Mouse (Mus musculus) CH12F3 (cell line): Measurements from ENCODE around the gene Ttc29.

Source experiments
- in situ Hi-C: fragments of 300-500 bp; cut with MboI; formaldehyde crosslinking; loops from 2 replicates; pipeline ENCODE4 v1.14.3; 2020; ENCODE audit warnings: low sequenced_read_pairs

Ttc29 gene

DNA sequence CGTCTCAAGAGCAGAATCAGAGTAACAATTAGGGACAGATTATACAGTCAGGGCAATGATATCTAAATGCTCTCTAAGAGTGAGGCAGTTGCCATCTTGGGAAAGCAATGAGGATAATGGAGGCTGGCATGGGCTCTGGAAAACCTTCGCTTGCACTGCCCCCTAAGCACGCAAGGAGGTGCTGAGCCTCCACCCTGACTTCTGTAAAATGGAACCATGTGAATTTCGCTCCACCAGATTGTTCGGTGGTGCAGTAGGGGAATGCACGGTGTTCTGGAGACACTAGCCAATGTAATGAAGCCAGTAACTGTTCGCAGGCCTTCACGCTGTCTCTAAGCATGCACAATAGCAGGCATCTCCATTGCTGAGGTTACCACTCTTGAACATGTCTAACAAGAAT lies 63.0 kb downstream of the Ttc29 start:
- in situ Hi-C loops = no loop called here

DNA sequence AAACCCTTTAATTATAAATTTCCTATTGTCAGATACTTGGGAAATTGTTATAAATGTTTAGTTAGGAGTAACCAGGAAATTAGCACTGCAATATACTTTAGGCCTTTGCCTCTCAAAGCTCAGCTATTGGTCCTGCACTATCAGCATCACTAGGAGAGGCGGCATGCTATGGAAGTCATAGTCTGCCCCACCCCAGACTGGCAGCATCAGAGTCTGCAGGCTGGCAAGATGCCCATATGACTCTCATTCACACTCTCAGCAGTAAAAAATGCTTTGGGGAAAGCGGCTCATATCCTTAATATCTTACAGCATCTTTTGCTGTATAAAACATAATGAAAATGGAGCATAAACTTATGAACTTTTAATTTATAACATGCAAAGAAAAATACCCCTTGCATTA lies 64.3 kb downstream of the Ttc29 start:
- in situ Hi-C loops = no loop called here

DNA sequence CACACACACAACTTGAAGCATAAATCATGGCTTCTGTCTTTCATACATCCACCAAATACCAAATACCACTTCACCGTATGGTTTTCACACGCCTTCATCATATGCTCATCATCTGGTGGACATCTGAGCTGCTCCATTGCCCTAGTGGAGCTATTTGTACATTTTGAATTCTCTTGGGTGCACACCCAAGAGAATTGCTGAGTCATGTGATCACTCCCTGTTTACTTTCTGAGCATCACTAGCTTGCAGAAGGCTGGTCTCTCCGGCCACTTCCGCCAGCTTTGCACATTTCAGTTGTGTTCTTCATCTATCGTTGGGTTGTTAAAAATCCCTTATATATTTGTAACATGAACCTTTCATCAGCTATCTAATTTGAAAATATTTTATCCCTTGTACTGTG lies 65.5 kb downstream of the Ttc29 start:
- in situ Hi-C loops = no loop called here

DNA sequence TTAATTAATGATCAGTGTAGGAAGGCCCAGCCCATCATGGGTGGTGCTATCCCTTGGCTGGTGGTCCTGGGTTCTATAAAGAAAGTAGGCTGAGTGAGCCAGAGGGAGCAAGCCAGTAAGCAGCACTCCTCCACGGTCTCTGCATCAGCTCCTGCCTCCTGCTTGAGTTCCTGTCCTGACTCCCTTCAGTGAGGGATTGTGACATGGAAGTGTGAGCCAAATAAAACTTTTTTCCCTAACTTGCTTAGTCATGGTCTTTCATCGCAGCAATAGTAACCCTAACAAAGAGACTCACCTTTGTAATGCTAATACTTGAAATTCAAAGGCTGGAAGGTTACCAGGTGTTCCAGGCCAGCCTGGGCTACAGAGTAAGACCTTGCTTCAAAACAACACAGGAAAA lies 71.7 kb downstream of the Ttc29 start:
- in situ Hi-C loops = no loop called here

DNA sequence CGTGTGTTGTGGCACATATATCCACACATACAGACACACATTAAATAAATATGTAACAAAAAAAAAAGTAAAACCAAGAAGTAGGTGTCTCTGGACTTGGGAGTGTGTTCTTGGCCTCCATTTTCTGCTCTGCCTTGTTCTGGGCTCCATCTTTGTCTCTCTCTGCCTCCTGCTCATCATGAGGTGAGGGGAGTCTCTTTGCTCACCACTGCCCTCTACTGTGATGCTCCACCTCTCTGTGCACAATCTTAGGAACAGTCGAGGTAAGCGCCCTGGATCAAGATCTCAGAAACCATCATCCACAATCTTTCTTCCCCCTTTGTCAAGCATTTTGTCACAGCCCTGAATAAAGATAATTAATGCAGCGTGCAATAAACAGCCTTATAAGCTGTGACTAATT lies 72.3 kb downstream of the Ttc29 start:
- in situ Hi-C loops = no loop called here

DNA sequence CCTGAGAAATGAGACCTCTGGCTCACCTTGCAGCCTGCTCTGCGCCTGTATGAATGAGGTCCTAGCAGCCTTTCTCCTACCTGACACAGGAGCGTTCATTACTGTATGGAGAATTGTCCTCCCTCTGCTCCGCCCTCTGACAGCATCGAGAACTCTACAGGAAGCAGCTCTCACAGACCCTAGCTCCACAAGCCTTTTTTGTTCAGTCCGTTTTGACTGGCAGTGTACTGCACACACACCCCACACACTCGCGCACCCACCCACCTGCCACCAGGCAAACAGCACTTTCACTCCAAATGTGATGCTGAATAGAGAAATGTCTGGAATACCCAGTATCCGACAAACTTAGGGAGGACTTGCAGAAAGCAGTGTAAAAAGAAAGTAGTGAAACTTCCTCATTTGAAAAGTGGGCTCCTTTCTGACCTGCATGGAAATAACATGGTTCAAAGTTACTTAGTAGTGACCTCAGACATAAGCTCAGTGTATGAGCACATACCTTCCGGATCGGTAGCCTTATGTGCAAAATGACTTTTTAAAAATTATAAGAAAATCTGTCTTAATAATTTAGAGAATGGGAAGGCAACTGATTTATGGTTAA lies 76.4 kb downstream of the Ttc29 start:
- in situ Hi-C loops = no loop called here

DNA sequence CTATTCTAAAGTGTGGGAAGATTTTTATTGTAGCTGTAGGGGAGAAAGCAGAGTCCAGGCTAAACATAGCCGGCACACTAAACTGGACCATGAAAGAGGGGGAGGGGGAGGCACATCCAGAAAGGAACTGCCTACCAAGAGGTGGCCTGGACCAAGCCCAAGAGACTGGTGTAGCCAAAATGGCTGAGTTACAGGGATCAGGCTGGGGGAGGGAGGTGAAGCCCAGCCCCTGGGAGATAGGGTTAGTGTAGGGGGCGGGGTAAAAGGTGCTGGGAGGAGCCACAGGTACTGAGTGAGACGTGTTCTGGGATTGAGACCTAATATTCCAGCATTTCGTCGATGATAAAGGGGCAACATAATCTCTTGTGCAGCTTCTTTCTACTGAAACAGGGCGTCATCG lies 77.2 kb downstream of the Ttc29 start:
- in situ Hi-C loops = no loop called here

DNA sequence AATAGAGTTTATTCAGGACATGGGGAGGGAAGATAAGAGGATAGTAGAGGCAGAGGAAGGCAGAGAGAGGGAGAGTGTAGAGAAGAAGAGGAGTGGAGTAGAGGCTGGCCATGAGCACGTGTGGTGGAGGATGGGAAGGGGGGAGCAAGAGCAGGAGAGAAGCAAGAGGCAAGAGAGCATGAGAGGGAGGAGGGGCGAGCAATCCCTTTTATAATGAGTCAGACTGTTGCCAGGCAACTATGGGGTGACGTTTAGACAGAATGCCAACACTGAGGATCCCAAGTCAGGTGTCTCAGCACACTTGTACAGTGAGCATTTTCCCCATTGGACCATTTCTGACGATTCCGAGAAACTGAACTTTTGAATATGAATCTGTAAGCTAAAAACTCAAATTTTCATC lies 82.4 kb downstream of the Ttc29 start:
- in situ Hi-C loops = no loop called here

DNA sequence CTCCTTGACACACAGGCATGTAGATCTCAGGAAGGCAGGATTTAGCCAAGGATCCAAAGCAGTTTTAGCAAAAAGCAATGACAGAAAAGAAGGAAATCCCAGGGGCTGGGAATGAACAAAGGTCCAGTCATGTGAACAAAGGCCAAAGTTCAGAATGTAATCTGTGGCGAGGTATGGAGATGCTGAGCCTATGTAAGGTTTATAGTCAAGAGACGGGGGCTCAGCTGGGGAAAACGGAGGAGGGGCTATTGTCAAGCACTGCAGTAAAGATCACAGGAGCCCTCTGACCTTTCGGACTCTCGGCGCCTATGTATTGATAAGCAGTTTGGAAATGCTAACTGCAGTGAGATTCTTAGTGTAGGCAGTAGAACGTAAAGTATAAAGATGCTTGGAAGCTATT lies 90.5 kb downstream of the Ttc29 start:
- in situ Hi-C loops = no loop called here

DNA sequence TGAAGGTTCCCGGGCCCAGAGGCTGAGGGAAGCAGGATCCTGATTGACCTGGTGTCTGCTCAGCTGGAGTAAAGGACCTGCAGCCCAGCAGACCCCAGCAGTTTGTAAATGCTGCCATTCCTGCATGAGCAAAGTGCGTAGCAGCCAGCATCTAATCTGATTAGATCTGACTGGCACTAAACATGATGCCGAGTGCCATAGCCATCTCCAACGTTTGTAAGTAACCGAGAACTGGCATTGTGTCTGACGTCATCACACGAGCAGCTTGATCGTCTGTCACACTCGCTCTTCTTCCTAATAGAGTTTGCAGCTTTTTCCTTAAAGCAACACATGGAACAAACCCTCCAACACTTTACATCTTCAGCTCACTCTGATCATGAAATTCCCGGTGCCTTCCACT lies 93.5 kb downstream of the Ttc29 start:
- in situ Hi-C loops = no loop called here

DNA sequence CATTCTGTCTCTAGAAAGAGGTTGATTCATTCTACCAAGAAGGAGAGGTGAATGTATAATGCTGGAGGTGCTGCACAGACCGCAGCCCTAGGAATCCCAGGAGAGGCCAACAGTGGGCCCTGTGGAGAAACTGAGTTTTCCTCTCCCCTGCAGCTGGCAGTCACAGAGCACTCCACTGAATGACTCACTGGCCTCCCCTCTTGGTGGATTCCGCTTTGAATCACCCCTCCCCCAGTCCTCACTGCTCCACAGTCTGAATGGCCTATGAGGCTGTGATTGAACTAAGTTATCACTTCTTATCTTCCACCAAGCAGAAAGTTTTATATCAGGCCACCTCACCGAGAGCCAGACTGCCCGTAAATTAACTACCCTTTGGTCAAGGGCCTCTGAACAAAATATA lies 94.0 kb downstream of the Ttc29 start:
- in situ Hi-C loops = no loop called here

DNA sequence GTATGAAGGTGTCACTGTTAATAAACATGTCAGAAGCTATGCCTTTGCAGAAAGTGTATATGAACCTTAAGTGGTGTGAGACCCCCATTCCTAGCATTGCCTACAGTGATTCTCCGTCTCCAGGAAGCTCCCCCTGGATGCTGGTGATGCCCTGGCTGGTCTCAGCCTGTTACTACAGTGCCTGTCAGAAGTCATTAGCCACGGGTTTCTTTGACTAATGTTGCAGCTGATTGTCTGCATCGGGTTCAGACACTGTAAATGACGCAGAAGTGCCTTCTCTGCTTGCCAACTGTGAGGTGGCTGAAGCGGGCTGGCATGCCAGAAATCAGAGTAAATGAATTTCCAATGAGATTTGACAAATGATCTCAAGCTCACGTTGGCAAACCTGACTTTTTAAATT lies 96.4 kb downstream of the Ttc29 start:
- in situ Hi-C loops = no loop called here

DNA sequence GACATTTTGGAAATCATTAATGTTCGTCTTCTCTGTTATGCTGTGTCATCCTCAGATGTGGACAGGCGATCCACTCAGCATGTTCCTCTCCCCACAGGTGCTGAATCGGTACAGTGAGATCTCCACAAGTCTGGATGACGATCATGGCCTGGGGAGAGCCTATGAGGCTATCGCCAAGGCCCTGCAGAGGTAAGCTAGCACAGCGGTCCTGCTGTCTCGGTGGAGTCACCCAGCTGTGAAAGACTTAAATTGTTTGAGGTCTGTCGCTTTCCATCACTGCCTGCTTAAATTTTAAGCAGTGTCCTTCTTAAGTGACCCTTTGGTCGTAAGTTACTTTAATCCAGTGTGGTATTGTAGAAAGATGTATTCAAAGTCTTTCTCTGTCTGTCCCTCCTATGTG lies 102.5 kb downstream of the Ttc29 start:
- in situ Hi-C loops = no loop called here

DNA sequence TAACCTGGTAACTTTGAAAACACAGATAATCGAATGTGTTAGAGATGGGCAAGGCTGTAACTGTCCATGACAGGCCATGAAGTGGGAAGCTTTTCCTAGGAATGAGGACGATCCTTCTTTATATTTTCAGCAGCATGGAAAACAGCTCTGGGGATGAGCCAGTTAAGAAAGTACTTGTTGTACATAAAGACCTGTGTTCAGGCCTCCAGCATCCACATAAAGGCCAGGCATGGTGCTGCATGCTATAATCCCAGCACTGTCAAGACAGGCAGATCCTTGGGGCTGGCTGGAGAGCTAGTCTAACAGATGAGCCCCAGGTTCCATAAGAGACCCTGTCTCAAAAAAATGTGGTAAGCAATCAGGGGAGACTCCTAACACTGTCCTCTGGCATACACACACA lies 104.6 kb downstream of the Ttc29 start:
- in situ Hi-C loops = no loop called here

DNA sequence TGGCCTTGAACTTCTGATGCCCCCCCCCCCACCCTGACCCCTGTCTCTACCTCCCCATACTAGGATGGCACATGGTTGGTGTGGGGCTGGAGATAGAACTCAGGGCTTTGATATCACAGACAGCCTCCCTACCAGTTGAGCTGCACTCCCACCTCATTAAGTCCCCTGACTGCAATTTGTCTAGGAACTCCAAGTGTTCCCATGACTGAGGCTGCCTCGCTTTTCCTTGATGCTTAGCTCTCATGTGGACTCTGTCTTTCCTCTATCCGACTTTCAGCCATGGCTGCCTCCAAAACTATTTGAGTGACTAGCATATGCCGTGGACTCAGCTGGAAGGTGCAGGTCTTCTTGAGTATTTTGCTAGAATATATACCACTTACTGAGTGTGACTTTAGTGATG lies 110.3 kb downstream of the Ttc29 start:
- in situ Hi-C loops = no loop called here

DNA sequence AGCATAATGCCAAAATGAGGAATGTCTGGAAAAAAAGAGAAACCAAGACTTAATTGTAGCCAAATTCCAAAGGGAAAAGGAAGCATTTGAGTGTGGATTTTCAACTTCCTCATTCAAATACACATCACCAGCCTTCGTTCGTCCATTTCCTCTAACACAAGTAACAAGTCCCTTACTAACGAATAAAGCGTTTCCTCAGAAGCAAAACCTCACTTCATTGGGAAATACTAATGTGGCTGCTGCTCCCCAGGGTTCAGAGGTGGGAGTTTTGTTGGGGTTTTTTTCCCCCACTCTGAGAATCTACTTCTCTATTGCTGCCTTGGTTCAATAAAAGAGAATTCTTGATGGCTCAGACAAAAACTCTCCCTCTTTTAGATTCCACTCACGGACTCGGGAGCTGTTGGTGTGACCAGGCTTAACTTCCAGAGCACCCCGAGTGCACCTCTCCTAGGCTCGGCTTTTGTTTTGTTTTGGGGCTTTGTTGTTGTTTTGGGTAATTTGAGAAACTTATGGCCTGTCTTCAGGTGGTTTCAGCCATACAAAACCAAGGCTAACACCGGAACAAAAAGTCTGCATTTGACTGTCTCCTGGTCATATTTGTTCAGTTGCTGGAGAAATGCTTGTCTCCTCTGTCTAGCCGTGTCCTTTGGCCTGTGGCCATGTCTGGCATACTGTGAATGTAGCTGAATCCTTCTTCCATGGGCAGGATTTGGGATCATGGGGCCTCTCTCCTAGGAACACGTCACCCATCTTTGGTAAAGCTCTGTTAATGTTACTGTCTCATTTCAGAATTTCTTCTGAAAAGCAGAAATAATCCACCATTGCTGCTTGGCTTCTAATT lies 127.8 kb downstream of the Ttc29 start:
- in situ Hi-C loops = no loop called here

DNA sequence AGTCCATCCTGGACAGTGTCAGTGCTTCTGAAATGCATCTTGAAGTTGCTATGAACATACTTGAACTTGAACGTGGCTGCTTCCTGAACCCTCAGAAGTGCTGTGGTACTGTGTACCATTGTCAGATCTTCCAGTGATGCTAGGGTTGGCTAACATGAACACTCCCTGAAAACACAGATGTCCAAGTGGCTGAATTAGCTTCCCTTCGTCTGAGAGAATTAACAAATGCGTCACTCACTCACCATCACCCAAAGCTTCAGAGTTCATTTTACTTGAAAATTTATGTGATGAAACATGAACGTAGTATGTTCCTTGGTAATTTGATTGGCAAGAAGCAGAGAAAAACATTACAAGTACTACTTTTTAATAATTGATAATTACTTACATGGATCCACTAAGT lies 129.1 kb downstream of the Ttc29 start:
- in situ Hi-C loops = no loop called here

DNA sequence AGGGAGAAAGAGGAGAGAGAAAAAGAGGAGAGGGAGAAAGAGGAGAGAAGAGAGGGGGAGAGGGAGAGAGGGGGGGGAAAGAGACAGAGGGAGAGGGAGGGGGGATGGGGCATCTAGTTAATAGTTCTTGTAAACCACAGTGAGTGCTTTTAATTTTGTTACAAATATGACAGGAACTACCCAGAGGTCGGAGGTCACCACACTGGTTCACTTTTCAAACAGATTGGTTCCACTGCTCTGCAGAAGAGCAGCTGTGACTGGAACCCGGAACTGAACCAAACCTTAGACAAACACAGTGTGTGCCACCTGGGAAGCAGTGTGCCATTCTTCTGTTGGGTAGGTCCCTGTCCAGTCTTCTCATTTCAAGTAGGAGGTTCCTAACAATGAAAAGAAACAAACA lies 130.9 kb downstream of the Ttc29 start:
- in situ Hi-C loops = no loop called here

DNA sequence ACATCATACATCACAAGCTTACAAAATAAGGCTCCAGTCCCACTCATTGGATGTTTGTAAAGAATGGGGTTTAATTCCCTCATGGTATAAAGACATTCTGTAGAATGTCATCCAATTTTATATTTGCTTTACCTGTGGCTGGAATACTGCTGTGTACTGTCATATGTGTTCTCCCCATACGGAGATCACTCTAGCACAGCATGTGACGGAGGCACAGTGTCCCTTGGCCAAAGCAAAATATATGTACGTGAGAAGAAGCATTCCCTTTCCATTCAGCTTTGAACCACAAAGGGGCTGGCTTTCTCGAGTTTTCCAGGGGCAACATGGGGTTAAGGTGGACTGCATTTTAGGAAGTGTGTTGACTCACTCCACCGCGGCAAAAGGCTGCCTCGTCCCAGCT lies 132.6 kb downstream of the Ttc29 start:
- in situ Hi-C loops = no loop called here

DNA sequence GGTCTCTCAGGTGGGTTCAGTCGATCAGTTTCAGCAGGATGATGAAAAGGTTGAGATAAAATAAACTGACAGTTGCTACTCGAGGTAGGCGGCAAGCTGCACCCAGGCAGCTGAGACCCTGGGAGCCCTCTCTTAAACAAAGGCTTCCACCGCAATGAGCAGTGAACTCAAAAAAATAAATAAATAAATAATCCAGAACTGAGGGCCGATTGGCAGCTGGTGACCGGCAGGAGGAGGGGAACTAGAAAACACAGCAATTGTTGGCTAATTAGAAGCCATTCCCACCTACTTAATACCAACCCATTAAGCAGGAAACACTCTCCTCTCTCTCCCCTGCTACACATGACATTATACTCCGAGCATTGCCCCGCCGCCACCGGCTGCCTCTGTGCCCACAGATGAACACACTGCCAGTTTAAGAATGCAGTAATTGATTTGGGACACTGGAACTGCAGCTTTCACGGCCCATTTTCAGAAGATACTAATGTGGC lies 133.1 kb downstream of the Ttc29 start:
- in situ Hi-C loops = no loop called here

DNA sequence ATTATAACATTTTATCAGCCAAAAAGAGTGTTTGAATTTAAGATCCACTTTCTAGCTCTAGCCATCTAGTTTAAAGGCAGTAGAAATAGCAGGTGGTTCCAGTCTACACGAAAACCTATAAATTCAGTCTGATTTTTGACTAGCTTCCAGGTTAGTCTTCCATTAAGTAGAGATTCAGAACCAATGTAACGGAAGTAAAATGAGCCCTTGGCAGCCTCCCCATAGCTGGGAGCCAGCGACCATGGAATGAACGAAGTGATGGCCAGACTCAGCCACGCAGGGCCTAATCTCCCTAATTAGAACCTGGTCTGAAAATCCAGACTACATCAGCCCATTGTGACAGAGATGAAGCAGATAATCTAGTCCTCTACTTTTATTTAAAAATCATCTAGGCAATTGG lies 140.8 kb downstream of the Ttc29 start:
- in situ Hi-C loops = no loop called here

DNA sequence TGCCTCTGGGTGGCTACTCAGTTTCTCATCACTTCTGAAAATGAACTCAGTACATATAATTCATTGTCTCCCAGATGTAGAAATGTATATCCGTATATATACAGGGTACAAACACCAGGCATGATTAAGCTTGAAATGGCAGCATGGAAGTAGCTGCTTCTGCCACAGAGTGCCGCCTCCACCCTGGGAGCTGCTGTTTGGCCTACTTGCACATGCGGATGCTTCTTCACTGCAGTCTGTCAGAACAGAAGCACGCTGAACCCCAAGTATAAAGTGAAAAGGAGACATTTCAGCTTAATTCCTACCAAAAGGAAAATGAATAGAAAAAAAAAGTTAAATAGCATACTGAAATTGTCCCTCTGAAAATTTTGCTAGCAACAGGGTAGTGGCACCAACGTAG lies 141.7 kb downstream of the Ttc29 start:
- in situ Hi-C loops = no loop called here

DNA sequence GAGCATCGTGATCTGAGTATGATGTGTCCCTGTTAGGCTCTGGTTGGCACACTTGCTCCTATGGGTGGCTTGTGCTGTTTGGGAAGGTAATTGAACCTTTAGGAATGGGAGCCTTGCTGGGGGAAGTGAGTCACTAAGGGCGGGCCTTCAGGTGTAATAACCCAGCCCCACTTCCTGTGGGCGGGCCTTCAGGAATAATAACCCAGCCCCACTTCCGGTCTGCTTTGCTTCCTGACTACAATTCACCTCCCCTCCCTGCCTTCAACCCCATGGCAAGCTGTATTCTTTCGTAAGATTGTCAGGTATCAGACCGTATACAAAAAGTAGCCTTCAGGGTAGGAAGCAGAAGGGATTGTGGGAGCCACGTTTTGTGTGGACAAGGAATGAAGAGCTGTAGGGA lies 177.7 kb downstream of the Ttc29 start:
- in situ Hi-C loops = no loop called here
